Mouse (Mus musculus): ENCODE data around the gene Hbs1l. TPM values are rescaled to one million over a fixed set of nuclear protein-coding genes. Genes with fewer than 3 reads are reported as not detected.
A peak's percentile ranks its signal among the peaks of the same experiment; 100 is the strongest.
"Not testable (repeated sequence)": the region's sequence is repeated elsewhere in the genome, so short reads cannot be mapped to it uniquely, and the experiment has no call there.

The Hbs1l gene
- total RNA-seq, 2 experiments from 2014 or later, result 80.4 to 93.6 TPM

DNA sequence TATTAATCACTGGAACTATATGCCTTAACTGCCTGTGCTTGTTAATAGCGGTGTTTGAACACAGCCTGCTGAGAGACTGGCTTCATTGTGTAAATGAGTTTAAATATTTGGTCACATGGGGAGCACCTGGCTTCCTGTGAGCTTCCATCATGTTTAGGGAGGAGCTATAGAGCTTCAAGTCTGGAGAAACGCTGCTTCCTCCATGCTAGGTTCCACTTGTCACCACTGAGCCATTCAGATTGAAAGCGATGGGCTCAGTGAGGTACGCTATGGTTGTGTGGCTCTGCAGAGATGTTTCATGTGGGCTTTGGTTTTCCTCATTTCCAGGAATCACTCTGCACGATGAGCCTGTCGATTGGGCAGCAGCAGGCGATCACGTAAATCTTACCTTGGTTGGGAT, 62.2 kb downstream of the Hbs1l start:
- no peak for DNase-seq (ENCODE audit: low spot score in 2 of 2)

GRCm38 (mm10) chr10:21359086-21359485, 63.3 kb downstream of the Hbs1l start:
- no peak for DNase-seq (ENCODE audit: low spot score in 2 of 2)

- no peak for DNase-seq (ENCODE audit: low spot score in 2 of 2)
Observed at GRCm38 (mm10) chr10:21361871-21362270, 66.1 kb downstream of the Hbs1l start.

GRCm38 (mm10) chr10:21363297-21363696, 67.5 kb downstream of the Hbs1l start:
- DNase-seq (ENCODE audit: low spot score in 2 of 2), result no peak

DNA sequence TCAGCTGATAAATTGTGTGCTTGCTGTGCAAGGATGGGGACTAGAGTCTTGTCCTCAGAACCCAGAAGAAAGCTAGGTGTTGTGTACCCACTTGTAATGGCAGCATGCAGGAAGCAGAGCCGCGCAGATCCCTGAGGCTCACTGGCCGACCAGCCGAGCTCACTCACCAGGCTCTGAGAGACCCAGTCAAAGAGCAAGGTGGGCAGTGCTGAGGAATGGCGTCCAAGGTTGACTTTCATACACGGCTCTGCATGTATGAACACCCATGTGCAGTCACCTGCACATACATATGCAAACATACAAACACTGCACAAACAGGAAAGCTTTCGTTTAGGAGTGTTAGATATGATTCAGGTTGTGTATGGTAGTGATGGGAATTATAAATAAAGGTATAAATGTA, 69.2 kb downstream of the Hbs1l start:
- DNase-seq (ENCODE audit: low spot score in 2 of 2), result no peak

DNA sequence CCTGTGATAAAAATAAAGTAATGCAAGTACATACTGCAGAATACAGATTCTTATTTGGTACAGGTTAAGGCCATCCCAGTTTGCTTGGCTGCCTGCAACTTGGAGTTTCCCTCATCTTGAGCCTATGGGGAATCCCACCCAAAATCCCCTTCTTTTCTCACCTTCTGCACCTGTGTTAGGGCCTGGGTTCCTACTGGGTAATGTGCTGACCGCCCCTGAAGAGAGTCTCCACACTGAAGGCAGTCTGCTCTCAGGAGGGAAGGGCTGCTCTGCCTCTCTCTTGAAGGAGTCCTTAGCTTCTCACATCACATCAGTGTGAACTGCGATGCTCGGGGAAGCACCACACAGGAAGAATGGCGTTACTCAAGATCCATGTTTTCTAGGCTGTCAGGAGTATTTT, 70.1 kb downstream of the Hbs1l start:
- DNase-seq (ENCODE audit: low spot score in 2 of 2), result no peak

GRCm38 (mm10) chr10:21366471-21366870, 70.7 kb downstream of the Hbs1l start:
- DNase-seq (ENCODE audit: low spot score in 2 of 2), result no peak

DNA sequence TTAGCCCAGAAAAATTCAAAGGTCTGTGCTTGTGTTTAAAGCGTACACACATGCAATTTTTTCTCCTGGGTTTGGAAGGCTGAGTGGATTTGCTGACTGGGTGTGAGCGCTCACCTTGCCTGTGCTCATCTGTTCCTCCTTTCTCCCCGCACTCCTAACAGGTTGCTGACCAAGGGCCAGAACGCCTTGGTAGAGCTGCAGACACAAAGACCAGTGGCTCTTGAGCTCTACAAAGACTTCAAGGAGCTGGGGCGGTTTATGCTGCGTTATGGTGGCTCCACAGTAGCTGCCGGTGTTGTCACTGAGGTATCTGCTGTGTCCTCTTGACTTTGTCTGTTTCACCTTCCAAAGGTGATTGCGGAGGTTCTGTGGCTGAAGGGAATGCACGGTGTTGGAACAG, 71.7 kb downstream of the Hbs1l start:
- DNase-seq (ENCODE audit: low spot score in 2 of 2), result no peak

DNA sequence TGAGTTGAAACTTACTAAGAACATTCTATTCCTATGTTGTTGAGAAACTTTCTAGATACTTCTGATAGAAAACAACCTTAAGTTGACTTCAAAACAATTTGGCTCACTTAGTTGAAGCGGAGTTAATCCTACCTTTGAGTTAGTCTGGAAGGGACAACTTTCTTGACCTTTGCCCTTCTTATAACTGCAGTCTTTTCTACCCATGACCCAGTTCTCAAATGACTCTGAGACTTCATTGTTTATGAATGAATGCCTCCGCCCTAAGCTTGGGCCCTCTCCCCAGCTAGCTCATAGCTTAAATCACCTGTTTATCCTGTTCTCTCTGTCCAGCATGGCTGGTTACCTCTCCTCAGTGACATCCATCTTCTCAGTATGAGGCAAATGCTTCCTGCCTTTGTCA, 73.8 kb downstream of the Hbs1l start:
- no peak for DNase-seq (ENCODE audit: low spot score in 2 of 2)

- DNase-seq (ENCODE audit: low spot score in 2 of 2), result no peak
Observed at GRCm38 (mm10) chr10:21372271-21372670, 76.5 kb downstream of the Hbs1l start.

DNA sequence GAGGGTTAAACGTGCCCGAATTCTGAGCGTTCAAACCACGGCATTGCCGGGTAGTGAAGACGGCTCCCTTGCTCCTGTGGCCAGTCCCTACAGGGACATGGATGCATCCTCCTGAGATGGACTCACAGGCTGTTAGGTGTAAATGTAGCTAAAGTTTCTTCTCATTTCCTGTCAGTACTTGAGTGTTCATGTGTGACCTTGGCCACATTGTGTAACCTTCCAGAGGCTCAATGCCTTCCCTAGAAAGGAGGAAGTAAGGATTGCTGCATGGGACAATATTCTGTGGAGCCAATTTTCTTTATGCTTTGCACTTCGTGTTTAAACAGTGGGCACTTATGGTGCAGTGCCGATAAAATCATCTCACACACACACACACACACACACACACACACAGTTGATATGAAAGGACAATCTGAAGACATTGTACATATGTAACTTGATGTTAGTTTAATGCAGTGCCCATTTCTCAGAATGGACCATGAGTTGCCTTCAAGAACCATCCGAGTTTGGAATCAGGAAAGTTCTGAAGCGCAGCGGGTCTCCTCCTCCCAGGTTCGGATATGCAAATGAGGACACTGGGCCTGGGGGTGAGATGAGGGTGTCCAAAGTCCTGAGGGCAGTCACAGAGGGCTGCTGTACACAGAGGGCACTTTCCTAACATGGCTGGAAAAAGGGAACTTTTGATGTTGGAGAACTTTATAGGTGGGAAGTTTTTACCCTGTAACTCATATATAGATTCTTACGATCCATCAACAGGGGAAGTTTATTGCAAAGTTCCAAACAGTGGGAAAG, 81.1 kb downstream of the Hbs1l start, which contains the start of gene Aldh8a1:
Gene Aldh8a1 (plus strand): TSS at position 610 of the 792 bp plus-strand sequence.
- DNase-seq (ENCODE audit: low spot score in 2 of 2), result no peak

DNA sequence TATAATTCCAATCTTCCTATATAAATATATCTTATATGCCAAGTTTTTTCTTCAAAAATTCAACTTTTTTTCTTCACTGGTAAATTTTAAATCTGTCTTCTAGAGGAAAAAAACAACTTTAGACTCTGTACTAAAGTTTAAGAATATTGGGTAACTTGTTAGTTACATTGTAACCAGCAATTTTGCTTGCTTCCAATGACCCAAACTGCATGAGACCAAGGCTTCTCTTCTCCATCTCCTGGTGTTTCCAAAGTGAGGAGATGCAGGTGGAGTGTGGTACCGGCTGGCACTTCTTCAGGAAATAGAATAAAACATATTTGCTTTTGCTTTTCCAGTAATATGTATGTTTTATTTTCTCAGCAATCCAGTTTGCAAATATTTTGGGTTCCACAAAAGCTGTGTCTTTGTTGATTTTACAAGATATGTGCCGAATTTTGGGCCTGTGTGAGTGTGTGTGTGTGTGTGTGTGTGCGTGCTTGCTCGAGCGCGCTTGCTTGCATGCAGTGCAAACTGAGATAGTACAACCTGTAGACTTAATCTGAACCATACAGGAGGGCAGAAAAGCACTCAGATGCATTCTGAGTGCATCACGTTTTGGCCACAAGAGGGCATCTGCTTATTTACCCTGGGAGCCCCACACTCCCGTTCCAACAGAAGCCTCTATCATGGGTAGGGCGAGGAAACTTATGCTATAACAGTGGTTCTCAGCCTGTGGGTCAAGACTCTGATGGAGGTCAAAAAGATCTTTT, 82.6 kb downstream of the Hbs1l start:
- DNase-seq (ENCODE audit: low spot score in 2 of 2), result no peak

DNA sequence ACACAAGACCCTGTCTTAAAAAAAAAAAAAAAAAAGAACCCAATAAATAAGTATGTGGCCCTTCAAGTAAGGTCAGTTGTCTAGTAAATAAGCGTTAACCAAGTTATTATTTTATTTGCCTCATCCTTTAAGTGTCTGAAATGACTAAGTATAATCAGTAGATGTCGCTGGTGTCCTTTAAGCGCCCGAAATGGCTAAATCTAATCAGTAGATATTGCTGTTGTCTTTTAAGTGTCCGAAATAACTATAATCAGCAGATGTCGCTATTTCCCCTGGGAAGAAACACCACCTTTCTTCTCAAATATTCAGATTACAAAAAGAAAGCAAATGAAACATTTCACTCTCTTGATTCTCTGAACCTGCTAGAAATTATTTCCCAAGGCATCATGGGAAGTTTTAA, 87.1 kb downstream of the Hbs1l start:
- peak in 1 of 2 experiments; percentile 53 for DNase-seq (ENCODE audit: low spot score in 2 of 2)

DNA sequence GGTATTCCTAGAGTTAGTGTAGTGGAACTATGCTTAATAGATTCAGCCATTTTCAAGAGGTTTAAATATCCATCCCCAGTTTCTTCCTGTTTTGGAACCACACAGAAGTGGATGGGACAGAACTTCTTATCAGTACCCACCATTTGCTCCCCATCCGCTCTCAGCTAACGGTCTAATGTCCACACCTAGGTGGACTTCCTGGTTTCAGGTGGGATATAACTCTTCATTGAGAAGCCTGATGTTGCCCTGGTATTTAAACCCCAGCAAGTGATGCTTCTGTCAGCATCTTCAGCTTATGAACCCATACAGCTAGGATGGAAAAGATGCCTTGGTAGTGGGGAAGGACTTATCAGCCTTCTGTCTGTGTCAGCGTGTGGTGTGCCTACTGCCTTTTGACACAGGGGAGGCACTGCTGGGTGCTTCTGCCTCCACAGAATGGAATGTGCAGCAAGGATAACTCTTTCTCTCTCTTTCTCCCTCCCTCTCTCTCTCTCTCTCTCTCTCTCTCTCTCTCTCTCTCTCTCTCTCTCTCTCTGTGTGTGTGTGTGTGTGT, 89.4 kb downstream of the Hbs1l start:
- DNase-seq (ENCODE audit: low spot score in 2 of 2), result no peak

GRCm38 (mm10) chr10:21389075-21389474, 93.3 kb downstream of the Hbs1l start:
- DNase-seq (ENCODE audit: low spot score in 2 of 2), result no peak

- DNase-seq (ENCODE audit: low spot score in 2 of 2), result no peak
Observed at GRCm38 (mm10) chr10:21390440-21390839, 94.7 kb downstream of the Hbs1l start.

DNA sequence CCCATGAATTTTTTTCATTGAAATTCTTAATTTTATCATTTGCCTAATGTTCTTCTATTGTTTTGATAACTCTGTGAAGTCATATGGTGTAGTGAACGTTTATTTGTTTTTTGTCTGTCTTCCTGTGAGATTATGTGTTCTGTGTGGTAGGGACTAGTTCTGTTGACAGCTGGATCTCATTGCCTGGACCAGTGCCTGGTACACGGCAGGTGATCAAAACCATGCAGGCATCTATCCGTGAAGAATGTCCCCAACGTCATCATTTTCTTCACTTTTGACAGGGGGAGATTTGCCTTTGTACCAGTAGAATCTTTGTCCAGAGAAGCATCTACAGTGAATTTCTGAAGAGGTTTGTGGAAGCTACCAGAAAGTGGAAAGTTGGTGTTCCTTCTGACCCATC, 95.5 kb downstream of the Hbs1l start:
- no peak for DNase-seq (ENCODE audit: low spot score in 2 of 2)

GRCm38 (mm10) chr10:21393390-21393789, 97.6 kb downstream of the Hbs1l start:
- no peak for DNase-seq (ENCODE audit: low spot score in 2 of 2)

GRCm38 (mm10) chr10:21395426-21396139, 99.8 kb downstream of the Hbs1l start:
- DNase-seq (ENCODE audit: low spot score in 2 of 2), result no peak

DNA sequence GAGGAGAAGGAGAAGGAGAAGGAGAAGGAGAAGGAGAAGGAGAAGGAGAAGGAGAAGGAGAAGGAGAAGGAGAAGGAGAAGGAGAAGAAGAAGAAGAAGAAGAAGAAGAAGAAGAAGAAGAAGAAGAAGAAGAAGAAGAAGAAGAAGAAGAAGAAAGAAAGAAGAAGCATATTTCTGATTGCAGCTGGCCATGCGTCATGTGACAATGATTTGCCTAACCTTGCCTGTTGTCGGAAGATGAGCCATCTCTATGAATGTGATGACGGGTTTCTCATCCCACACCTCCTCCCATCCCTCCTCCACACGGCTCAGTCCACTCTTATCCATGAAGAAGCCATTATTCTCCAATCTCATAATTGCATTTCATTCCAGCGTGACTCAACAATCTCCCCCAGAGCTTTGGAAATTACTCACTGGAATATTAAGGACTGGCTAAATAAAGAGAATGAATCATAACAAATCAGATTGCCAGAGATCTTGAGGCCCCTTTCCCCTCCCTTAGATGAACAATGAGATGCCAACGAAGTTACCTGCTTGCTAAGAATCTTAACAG, 103.2 kb downstream of the Hbs1l start:
- DNase-seq (ENCODE audit: low spot score in 2 of 2), result not testable (repeated sequence)

GRCm38 (mm10) chr10:21399622-21400021, 103.8 kb downstream of the Hbs1l start:
- no peak for DNase-seq (ENCODE audit: low spot score in 2 of 2)
